Mouse (Mus musculus): ENCODE data around the gene Zmat5.

GRCm38 (mm10) chr11:4679441-4679832 is 25.0 kb upstream of the Zmat5 start:
- TF ChIP-seq USF1 (IDR thresholded peaks at IDR 0.05; ENCODE audit: low read depth) (no peak), CTCF (IDR thresholded peaks at IDR 0.05; ENCODE audit: control insufficient read depth, insufficient read depth, insufficient read length) (no peak), MAX (IDR thresholded peaks at IDR 0.05) (no peak)

All from C2C12 (cell line).